Mouse (Mus musculus) kidney, postnatal 0 days (tissue): ENCODE data around the gene Supt3. TPM values are rescaled to one million over a fixed set of nuclear protein-coding genes. Genes with fewer than 3 reads are reported as not detected.

Source experiments
- ATAC-seq: fragments of 200-750 bp; cut with Nextera tagmentation; replicated peaks from 2 replicates; pipeline ENCODE4 v1.8.0; 2017; ENCODE audit warnings: low read depth, moderate number of reproducible peaks, moderate TSS enrichment, moderate library complexity; ENCODE audit not compliant: low FRiP score
- DNase-seq: peaks from one replicate; pipeline ENCODE4 v3.0.0-alpha.2; 2016; ENCODE audit warnings: low spot score
- H3K27ac ChIP-seq: fragments of 300-500 bp; sonication (generic); 2 replicates; pipeline ENCODE4 v1.5.1; 2014; ENCODE audit warnings: mild to moderate bottlenecking
- H3K27me3 ChIP-seq: fragments of 300-500 bp; sonication (generic); 2 replicates; pipeline ENCODE4 v1.6.1; 2014; ENCODE audit warnings: low read length, mixed read lengths; ENCODE audit not compliant: insufficient read depth
- H3K36me3 ChIP-seq: fragments of 300-500 bp; sonication (generic); 2 replicates; pipeline ENCODE4 v1.6.1; 2014; ENCODE audit warnings: low read length, mixed read lengths; ENCODE audit not compliant: insufficient read depth
- H3K4me1 ChIP-seq: fragments of 300-500 bp; sonication (generic); replicated peaks from 2 replicates; pipeline ENCODE4 v1.6.1; 2014; ENCODE audit warnings: antibody characterized with exemption, low read length, mixed read lengths; ENCODE audit not compliant: insufficient read depth
- H3K4me2 ChIP-seq: fragments of 300-500 bp; sonication (generic); 2 replicates; pipeline ENCODE4 v1.6.1; 2014; ENCODE audit warnings: mild to moderate bottlenecking, low read length, moderate library complexity, mixed read lengths
- H3K4me3 ChIP-seq: fragments of 300-500 bp; sonication (generic); replicated peaks from 2 replicates; pipeline ENCODE4 v1.5.1; 2014; ENCODE audit warnings: low read depth, low read length
- H3K9ac ChIP-seq: fragments of 300-500 bp; sonication (generic); 2 replicates; pipeline ENCODE4 v1.6.1; 2014; ENCODE audit warnings: low read depth, low read length
- H3K9me3 ChIP-seq: fragments of 300-500 bp; sonication (generic); replicated peaks from 2 replicates; pipeline ENCODE4 v1.6.1; 2016; ENCODE audit warnings: low read length, inconsistent platforms, mixed read lengths
- CTCF ChIP-seq: IDR thresholded peaks from 2 replicates; pipeline ENCODE4 v1.5.1; 2016; ENCODE audit warnings: antibody characterized with exemption, low read depth, mild to moderate bottlenecking, moderate library complexity
- WGBS: fragments of 180-500 bp; shearing (Covaris S2); extraction: QIAGEN DNeasy Blood & Tissue Kit; methylation state at CpG from one replicate; pipeline ENCODE4 v1.1.7; 2014; 5-methylcytosine and 5-hydroxymethylcytosine counted together
- polyA plus RNA-seq: library from polyadenylated mRNA; unstranded; fragments of >200 nt; fragmentation: Nextera tagmentation; extraction: Ambion mirVana; gene quantifications from 2 replicates; pipeline ENCODE4 v1.2.1, GENCODE M21; 2015

The Supt3 gene
- 19.2 and 21.3 TPM in 2 replicates for polyA plus RNA-seq

DNA sequence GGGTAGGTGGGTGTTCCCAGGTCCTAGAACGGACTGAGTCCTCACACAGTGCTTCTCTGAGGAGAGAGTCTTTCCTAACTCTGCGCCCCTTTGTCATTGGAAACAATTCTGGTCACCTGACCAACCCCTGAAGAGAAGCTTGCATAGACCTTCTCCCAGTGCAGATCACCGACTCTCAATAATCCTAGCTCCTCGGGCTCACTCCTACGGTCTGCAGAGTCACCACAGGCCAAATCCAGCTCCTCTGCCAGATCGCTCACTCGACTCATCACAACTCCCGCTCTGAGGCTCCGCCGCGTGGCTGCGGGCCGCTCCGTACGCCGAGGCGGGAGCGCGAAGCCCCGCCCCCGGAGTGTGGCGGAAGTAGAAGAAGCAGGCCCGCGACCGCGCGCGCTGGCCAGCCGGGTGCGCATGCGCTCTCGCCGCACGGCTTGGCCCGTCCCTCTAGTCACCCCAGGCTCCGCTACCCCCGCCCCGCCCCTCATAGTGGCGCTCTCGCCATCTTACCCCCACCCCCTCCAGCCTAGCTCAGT lies at the start of gene Supt3:
TSS of gene Supt3 (plus strand) at position 415 of the 533 bp plus-strand sequence.
- Histone ChIP-seq H3K4me2 (peak within 1 kb of the TSS; percentile 85), H3K4me3 (peak within 1 kb of the TSS; percentile 97), H3K9ac (peak within 1 kb of the TSS; percentile 93), H3K27ac (peak within 1 kb of the TSS; percentile 92), H3K4me1 (0 out of 2 replicates have a peak, but pooled peaks cover 3% of the 10 kb centered on the region), H3K36me3 (no peaks in the 10 kb centered on the region), H3K27me3 (no peaks in the 10 kb centered on the region), H3K9me3 (no peaks in the 10 kb centered on the region)
- ATAC-seq (peak; percentile 98), DNase-seq (peak; percentile 96)
- under 1% methylated on average over 34 of the region's 40 CpGs for WGBS
- peak; percentile 40; the same call in 1 of the 2 replicates for TF ChIP-seq CTCF

DNA sequence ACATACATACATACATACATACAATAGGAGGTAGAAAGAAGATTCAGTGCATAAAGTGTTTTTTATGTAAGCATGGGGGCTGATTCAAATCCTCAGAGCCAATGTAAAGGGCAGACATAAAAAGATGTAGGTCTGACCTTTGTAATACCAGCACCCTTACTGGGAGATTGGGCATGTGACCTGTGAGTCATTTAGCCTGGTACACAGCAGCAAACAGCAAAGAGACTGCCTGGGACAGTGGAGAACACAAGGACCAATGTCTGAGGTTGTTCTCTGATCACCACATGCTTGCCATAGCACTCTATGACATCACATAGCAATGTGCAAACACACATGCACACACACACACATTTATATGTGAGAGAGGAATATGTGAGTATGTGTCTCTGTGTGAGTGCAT lies 49.3 kb upstream of the Supt3 start:
- TF ChIP-seq CTCF, result no peak

DNA sequence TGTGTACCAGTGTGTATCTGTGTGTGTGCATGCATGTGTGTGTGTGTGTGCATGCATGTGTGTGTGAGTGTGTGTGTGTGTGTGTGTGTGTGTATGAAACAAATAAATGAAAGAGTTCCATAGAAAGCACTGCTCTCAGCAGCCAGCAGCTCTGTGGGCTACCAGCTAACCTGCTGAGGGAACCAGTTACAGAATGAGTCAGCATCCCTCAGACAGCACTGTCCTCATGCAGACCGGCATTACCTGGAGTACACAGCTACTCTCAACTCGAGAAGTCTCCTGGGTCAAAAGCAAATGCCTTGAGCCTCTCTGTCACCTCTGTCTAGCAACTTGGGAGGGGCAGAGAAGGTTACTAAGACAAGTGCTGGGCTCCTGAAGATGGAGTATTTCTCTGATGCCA lies 48.5 kb upstream of the Supt3 start:
- DNase-seq (no peak), ATAC-seq (no peak)
- Histone ChIP-seq H3K27ac (no peak overlapping the region), H3K4me3 (no peak overlapping the region), H3K4me1 (0 out of 2 replicates have a peak, but pooled peaks cover 2% of the 10 kb centered on the region), H3K9me3 (no peaks in the 10 kb centered on the region), H3K9ac (no peak overlapping the region), H3K4me2 (no peak overlapping the region), H3K36me3 (no peaks in the 10 kb centered on the region), H3K27me3 (peaks cover 14% of the 10 kb centered on the region)
- no peak for TF ChIP-seq CTCF
- WGBS, result 51% methylated on average over 2 of the region's 2 CpGs

More for the DNA sequence above, 49.3 kb upstream of the Supt3 start:
- no peaks in the 10 kb centered on the region for H3K4me1 ChIP-seq
- H3K4me2 ChIP-seq, result no peak overlapping the region
- H3K27ac ChIP-seq, result no peak overlapping the region
- no peak for ATAC-seq
- H3K4me3 ChIP-seq, result no peak overlapping the region
- H3K27me3 ChIP-seq, result peaks cover 8% of the 10 kb centered on the region; the same call in 1 of the 2 replicates
- no peak for DNase-seq
- H3K36me3 ChIP-seq, result no peaks in the 10 kb centered on the region
- H3K9ac ChIP-seq, result no peak overlapping the region
- H3K9me3 ChIP-seq, result no peaks in the 10 kb centered on the region

- no peak for ATAC-seq
- 7% methylated on average over 23 of the region's 23 CpGs for WGBS
- Histone ChIP-seq H3K4me3 (peak overlapping the region; percentile 71), H3K4me2 (peak overlapping the region; percentile 90), H3K27me3 (peaks cover 50% of the 10 kb centered on the region), H3K27ac (no peak overlapping the region), H3K9ac (no peak overlapping the region), H3K36me3 (no peaks in the 10 kb centered on the region), H3K4me1 (peaks cover 13% of the 10 kb centered on the region), H3K9me3 (no peaks in the 10 kb centered on the region)
- DNase-seq, result no peak
- no peak for TF ChIP-seq CTCF
These were observed 43.2 kb upstream of the Supt3 start for GRCm38 (mm10) chr17:44733544-44734310.

DNA sequence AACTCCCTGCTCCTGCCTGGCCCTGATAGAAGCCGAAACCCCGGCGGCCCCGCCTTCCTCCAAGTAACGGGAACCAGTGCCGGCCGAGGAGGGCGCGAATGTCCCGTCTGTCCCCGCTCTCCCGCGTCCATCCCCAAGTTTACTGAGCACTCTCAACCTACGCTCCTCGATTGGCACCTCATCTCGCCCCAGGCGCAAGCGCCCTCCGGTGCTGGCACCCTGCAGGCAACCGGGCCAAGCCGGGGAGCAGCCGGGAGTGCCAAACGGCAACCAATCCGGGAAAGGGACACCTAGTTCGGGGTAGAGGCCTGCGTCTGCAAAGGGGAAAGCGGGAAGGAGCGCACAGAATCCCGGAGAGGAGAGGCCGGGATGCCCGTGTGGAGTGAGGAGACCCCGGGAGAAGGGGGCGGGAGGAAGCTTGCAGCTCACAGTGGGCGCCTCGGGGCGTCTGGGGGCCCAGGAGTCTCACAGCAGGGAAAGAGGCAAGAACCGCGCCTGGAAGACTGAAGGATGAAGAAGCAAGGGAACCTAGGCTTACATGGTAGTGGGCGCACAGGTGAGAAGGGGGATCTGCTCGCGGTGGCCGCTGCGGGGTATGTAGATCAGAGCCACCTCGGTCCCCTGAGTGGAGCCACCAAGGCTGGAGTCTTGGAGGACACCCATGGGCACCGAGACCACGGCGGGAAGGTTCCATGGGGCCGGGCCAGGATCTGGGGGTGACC lies 42.3 kb upstream of the Supt3 start:
- H3K9me3 ChIP-seq, result no peaks in the 10 kb centered on the region
- DNase-seq (no peak), ATAC-seq (0 out of 2 replicates have a peak, but pooled peaks have one; percentile 10)
- TF ChIP-seq CTCF, result no peak
- under 1% methylated on average over 47 of the region's 48 CpGs for WGBS
- no peaks in the 10 kb centered on the region for H3K36me3 ChIP-seq
- peaks cover 13% of the 10 kb centered on the region for H3K4me1 ChIP-seq
- peaks cover 60% of the 10 kb centered on the region for H3K27me3 ChIP-seq
- peak overlapping the region; percentile 71 for H3K4me3 ChIP-seq
- H3K4me2 ChIP-seq, result peak overlapping the region; percentile 90
- peak overlapping the region; percentile 65 for H3K9ac ChIP-seq
- 0 out of 2 replicates have a peak overlapping the region, but pooled peaks have one; percentile 19 for H3K27ac ChIP-seq
